Mouse (Mus musculus): ENCODE measurements at regions not wholly inside any gene's neighbourhood (a gene's known extent, or its start where the extent isn't known, plus 50 kb on each side); places are given as distances from the start of the nearest gene placed in this dataset.

DNA sequence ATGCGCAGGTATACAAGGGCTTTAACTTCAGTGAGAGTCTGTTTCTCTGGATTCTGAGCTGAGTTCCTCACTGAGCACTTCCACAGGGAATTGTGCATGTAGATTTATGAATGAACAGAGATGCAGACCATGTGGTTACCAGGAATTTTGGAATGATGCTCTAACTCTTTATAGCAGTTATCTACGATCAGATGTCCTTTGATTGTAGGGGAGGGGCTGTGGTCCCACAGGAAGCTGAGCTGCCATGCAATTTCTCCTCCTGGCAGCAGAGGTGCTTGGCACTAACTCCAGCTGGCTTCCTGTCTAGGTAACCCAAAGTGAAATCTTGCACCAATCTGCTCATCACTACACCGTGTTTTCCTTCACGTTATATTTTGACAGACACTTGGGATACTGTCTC lies 226.6 kb upstream of the Tenm2 start:
- TF ChIP-seq CTCF (IDR thresholded peaks at IDR 0.05; ENCODE audit: low read depth), result no peak
- no peak for TF ChIP-seq EP300 (optimal IDR thresholded peaks at IDR 0.05)
